Mouse (Mus musculus) G1E (cell line): ENCODE data around the gene 2010005H15Rik.

Experiments used
- CTCF ChIP-seq: IDR thresholded peaks from 2 replicates; pipeline ENCODE4 v1.5.1; 2012; ENCODE audit warnings: low read depth, low read length, inconsistent platforms, mixed read lengths
- GATA2 ChIP-seq: IDR thresholded peaks from 2 replicates; pipeline ENCODE4 v1.6.1; 2012; ENCODE audit warnings: low read depth, low read length, inconsistent platforms, borderline replicate concordance

GRCm38 (mm10) chr16:36179910-36180309 is 41.4 kb upstream of the 2010005H15Rik start:
- TF ChIP-seq CTCF (no peak), GATA2 (no peak)
